Mouse (Mus musculus) hindbrain, embryonic 15.5 days (tissue): Measurements from ENCODE around the gene Sort1. TPM values are rescaled to one million over a fixed set of nuclear protein-coding genes. Genes with fewer than 3 reads are reported as not detected.
"Not testable (repeated sequence)": the region's sequence is repeated elsewhere in the genome, so short reads cannot be mapped to it uniquely, and the experiment has no call there.

ENCODE experiments used
- ATAC-seq: fragments of 200-750 bp; cut with Nextera tagmentation; 2 replicates; pipeline ENCODE4 v1.8.0; 2017; ENCODE audit warnings: low read depth, moderate number of reproducible peaks, moderate TSS enrichment; ENCODE audit not compliant: low FRiP score
- H3K27ac ChIP-seq: fragments of 300-500 bp; sonication (generic); replicated peaks from 2 replicates; pipeline ENCODE4 v1.5.1; 2015; ENCODE audit warnings: mild to moderate bottlenecking, inconsistent platforms
- H3K27me3 ChIP-seq: fragments of 300-500 bp; sonication (generic); 2 replicates; pipeline ENCODE4 v1.6.1; 2015; ENCODE audit warnings: control low read depth, inconsistent platforms
- H3K36me3 ChIP-seq: fragments of 300-500 bp; sonication (generic); 2 replicates; pipeline ENCODE4 v1.6.1; 2015; ENCODE audit warnings: control low read depth, inconsistent platforms
- H3K4me1 ChIP-seq: fragments of 300-500 bp; sonication (generic); replicated peaks from 2 replicates; pipeline ENCODE4 v1.6.1; 2015; ENCODE audit warnings: control low read depth, inconsistent platforms
- H3K4me2 ChIP-seq: fragments of 300-500 bp; sonication (generic); 2 replicates; pipeline ENCODE4 v1.6.1; 2015; ENCODE audit warnings: moderate library complexity, mild to moderate bottlenecking, inconsistent platforms
- H3K4me3 ChIP-seq: fragments of 300-500 bp; sonication (generic); 2 replicates; pipeline ENCODE4 v1.5.1; 2015; ENCODE audit warnings: mild to moderate bottlenecking, inconsistent platforms
- H3K9ac ChIP-seq: fragments of 300-500 bp; sonication (generic); 2 replicates; pipeline ENCODE4 v1.6.1; 2015; ENCODE audit warnings: inconsistent platforms
- H3K9me3 ChIP-seq: fragments of 300-500 bp; sonication (generic); 2 replicates; pipeline ENCODE4 v1.6.1; 2016; ENCODE audit warnings: control low read depth, inconsistent platforms
- WGBS: fragments of 180-500 bp; shearing (Covaris S2); methylation state at CpG from one replicate; pipeline ENCODE4 v1.1.7; 2015; 5-methylcytosine and 5-hydroxymethylcytosine counted together
- polyA plus RNA-seq: library from polyadenylated mRNA; unstranded; fragments of >200 nt; fragmentation: Nextera tagmentation; extraction: Ambion mirVana; gene quantifications from 2 replicates; pipeline ENCODE4 v1.2.1, GENCODE M21; 2015

Gene Sort1
- 18.8 and 20.8 TPM in 2 replicates for polyA plus RNA-seq

DNA sequence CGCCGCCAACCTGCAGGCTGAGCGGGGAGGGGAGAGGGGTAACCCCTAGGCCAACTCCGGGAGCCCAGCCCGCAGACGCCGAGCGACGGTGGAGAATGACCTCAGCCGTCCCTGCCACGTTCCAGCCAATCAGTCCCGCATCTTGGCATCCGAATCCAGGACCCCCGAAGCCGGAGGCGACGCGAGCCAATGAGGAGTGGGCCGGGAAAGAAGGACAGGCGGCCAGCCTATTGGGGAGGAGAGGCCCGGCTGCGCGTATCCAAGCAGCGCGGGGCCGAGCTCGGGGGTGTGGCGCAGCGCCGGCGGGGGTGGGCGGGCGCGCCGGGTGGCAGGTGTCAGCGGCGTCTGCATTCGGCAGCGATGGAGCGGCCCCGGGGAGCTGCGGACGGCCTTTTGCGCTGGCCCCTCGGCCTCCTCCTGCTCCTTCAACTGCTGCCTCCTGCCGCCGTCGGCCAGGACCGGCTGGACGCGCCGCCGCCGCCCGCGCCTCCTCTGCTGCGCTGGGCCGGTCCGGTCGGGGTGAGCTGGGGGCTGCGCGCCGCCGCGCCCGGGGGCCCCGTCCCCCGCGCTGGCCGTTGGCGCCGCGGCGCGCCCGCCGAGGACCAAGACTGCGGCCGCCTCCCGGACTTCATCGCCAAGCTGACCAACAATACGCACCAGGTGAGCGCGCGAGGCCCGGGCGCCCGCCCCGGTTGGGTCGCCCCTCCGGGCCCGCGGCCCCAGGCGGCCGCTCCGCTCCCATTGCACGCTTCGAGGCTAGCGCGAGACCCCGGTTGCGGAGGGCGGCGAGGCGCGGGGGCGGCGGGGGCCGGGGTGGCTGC, at the start of gene Sort1:
Gene Sort1 (plus strand): TSS at position 302 of the 821 bp plus-strand sequence.
- WGBS, result under 1% methylated on average over 87 of the region's 109 CpGs
- Histone ChIP-seq H3K4me3 (peak within 1 kb of the TSS; percentile 96), H3K4me2 (peak within 1 kb of the TSS; percentile 74), H3K9me3 (no peaks in the 10 kb centered on the region), H3K9ac (peak within 1 kb of the TSS; percentile 95), H3K4me1 (peaks cover 54% of the 10 kb centered on the region), H3K27ac (peak within 1 kb of the TSS; percentile 86), H3K36me3 (no peaks in the 10 kb centered on the region), H3K27me3 (no peaks in the 10 kb centered on the region)
- peak; percentile 99 for ATAC-seq

DNA sequence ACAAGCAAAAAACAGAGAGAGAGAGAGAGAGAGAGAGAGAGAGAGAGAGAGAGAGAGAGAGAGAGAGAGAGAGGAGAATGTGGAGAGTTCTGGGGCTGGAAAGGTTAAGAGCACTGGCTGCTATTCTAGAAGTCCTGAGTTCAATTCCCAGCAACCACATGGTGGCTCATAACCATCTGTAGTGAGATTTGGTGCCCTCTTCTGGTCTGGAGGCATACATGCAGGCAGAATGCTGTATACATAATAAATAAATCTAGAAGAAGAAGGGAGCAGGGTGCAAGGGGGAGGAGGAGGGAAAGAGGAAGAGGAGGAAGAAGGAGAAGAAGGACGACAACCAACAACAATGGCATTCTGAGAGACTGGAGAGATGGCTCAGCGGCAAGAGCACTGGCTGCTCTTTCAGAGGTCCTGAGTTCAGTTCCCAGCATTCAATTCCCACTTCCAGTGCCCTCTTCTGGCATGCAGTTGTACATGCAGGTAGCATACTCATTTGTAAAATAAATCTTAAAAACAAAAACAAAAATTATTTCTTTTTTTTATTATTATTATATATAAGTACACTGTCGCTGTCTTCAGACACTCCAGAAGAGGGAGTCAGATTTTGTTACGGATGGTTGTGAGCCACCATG, 46.3 kb upstream of the Sort1 start:
- not testable (repeated sequence) for H3K27me3 ChIP-seq, H3K4me3 ChIP-seq, H3K9me3 ChIP-seq, H3K36me3 ChIP-seq, ATAC-seq, H3K4me1 ChIP-seq, H3K27ac ChIP-seq, H3K9ac ChIP-seq, H3K4me2 ChIP-seq
- 84% methylated on average over 4 of the region's 4 CpGs for WGBS

DNA sequence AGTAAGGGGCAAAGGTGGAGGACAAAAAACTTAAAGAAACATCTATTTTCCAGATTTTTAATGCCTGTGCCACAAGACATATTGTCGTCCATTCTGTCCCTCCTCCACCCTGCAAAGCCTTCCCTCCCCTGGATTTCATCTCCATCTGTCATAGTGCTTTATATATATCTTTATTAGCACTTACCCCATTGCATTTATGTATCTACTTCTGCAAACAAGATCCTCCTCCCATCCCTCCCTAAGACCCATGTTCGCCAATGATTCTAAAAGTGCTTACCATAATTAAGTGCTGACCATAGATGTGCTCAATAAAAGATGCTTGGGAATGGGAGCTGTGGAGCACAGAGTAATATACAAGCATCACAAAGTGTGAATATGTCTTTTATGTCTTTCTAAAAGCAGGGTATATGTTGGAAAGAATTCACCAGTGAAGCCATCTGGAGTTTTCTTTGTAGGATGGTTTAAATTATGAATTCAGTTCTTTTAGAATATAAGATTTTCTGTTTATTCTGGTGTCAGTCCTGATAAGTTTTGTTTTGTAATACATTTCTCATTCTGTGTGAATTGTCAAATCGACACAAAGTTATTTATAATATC, 42.5 kb upstream of the Sort1 start:
- Histone ChIP-seq H3K9me3 (no peaks in the 10 kb centered on the region), H3K4me3 (no peak overlapping the region), H3K9ac (no peak overlapping the region), H3K27me3 (no peaks in the 10 kb centered on the region), H3K4me2 (no peak overlapping the region), H3K27ac (no peak overlapping the region), H3K4me1 (no peaks in the 10 kb centered on the region), H3K36me3 (no peaks in the 10 kb centered on the region)
- ATAC-seq, result no peak
- WGBS, result 94% methylated on average over 3 of the region's 3 CpGs

DNA sequence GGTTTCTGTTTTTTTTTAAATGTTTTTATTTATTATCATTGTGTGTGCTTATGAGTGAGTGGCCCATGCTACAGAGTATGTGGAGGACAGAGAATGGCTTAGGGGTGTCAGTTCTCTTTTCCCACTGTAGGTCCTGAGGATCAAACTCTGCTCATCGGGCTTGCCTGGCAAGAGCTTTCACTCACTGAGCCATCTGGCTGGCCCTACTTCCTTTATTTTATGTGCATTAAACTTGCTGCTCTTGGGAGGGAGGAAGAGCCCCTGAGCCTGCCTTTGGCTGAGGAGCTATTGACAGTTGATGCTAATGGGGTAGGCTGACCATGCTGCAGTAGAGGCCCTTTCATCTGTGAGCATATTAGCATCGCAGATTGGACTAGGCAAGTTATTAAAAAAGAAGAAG, 37.0 kb upstream of the Sort1 start:
- no peak overlapping the region for H3K9ac ChIP-seq
- 90% methylated on average over 2 of the region's 2 CpGs for WGBS
- no peaks in the 10 kb centered on the region for H3K36me3 ChIP-seq
- H3K4me2 ChIP-seq, result no peak overlapping the region
- no peaks in the 10 kb centered on the region for H3K4me1 ChIP-seq
- H3K4me3 ChIP-seq, result no peak overlapping the region
- H3K27me3 ChIP-seq, result no peaks in the 10 kb centered on the region
- no peaks in the 10 kb centered on the region for H3K9me3 ChIP-seq
- no peak overlapping the region for H3K27ac ChIP-seq
- no peak for ATAC-seq

DNA sequence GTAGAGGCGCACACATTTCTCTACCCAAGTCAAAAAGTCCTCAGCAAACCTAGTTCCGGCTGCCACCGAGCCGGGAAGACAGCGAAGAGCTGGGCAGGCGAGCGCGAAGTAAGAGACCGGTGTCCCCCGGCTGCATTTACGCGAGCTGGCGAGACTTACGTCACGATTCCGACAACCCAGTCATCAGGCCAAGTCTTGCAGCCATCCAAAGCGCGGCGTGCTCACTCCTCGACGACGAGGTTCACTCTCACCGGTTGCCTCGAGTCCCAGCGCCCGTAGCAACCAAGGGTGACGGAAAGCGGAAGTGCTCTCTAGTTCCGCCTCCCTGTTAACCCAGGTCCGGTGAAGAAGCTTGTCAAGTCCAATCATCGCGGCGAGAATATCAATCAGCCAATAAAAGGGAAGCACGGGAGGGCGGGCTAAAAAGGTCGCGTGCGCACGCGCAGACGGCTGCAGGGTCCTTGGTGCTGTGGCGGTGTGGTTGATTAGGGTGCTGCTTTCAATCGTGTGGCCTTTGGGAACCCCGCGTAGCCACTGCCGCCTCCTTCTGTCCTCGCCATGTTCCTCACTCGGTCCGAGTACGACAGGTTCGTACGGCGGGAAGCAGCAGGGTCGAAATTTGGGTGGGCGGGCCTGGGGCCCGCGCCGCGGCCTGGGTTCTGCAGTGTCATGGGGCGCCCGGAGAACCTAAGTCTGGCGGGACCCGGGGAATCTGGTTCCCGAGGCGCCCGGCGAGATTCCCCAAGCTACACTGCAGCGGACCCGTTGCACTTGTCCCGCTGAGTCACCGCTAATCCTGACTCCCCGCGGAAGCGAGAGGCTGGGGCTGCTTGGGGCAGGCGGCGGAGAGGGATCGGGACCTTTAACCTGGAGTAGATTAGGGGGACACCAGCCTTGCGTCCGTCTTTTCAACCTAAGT, 26.9 kb upstream of the Sort1 start, which contains the start of gene Psma5:
Gene Psma5 (plus strand): TSS at position 208 of the 919 bp plus-strand sequence.
- Histone ChIP-seq H3K4me1 (peaks cover 23% of the 10 kb centered on the region), H3K36me3 (peaks cover 2% of the 10 kb centered on the region; the same call in 1 of the 2 replicates), H3K27me3 (no peaks in the 10 kb centered on the region), H3K4me3 (peak within 1 kb of the TSS; percentile 100), H3K9ac (peak within 1 kb of the TSS; percentile 88), H3K9me3 (no peaks in the 10 kb centered on the region), H3K27ac (peak within 1 kb of the TSS; percentile 56), H3K4me2 (peak within 1 kb of the TSS; percentile 91)
- ATAC-seq, result peak; percentile 99
- under 1% methylated on average over 79 of the region's 79 CpGs for WGBS

DNA sequence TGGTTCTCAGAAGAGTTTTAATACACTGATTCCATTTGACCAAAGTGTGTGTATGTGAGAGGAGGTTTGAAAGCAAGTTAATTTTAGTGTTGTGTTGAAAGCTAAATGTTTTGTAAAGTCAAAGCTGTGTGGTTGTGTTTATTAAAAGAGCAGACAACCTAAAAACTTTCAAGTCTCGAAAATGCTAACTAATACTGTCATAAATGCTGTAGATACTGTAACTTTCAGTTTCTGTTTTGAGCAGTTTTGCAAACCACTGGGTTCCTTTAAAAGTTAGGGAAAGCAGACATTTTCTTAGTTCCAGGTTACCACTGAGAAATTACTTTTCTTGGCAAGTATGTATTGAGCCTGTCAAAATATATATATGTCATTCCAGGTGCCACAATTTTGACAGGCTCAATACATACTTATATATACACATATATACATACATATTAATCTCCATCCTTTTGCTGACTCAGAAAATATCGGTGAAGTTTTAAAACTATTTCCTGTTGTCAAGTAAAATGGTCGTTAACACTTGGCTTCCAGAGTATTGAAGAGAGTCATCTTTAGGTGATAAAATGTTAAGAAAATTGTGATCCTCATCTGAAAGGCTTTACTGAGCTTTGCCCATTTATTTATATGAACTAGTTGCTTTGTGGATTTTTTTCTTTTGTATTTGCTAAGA, 25.9 kb upstream of the Sort1 start:
- Histone ChIP-seq H3K4me1 (peaks cover 23% of the 10 kb centered on the region), H3K36me3 (peaks cover 9% of the 10 kb centered on the region), H3K9me3 (no peaks in the 10 kb centered on the region), H3K9ac (peak overlapping the region; percentile 88), H3K4me2 (peak overlapping the region; percentile 91), H3K27ac (no peak overlapping the region), H3K4me3 (peak overlapping the region; percentile 100), H3K27me3 (no peaks in the 10 kb centered on the region)
- ATAC-seq, result no peak
- WGBS, result 77% methylated on average over 3 of the region's 3 CpGs

DNA sequence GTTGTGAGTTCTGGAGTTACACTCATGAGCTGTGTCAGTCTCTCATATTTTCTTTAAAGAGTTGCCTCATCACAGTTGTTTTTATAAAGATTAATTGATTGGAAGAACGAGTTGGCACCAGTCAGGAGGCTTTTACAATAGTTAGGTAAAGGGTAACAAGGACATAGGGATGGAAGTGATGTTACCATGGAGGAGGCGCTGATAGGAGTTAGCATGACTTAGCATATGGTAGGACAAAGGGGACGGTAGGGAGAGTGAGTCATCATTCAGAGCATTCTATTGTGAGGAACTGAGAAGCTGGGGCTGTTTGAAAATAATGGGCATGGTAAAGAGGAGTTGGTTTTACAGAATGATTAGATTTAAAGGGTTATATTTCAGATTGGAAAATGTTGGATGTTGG, 24.6 kb upstream of the Sort1 start:
- Histone ChIP-seq H3K4me1 (peaks cover 23% of the 10 kb centered on the region), H3K36me3 (peaks cover 16% of the 10 kb centered on the region), H3K27ac (no peak overlapping the region), H3K4me3 (no peak overlapping the region), H3K27me3 (no peaks in the 10 kb centered on the region), H3K9ac (no peak overlapping the region), H3K9me3 (no peaks in the 10 kb centered on the region), H3K4me2 (no peak overlapping the region)
- no peak for ATAC-seq
- WGBS, result 52% methylated on average over 3 of the region's 3 CpGs

DNA sequence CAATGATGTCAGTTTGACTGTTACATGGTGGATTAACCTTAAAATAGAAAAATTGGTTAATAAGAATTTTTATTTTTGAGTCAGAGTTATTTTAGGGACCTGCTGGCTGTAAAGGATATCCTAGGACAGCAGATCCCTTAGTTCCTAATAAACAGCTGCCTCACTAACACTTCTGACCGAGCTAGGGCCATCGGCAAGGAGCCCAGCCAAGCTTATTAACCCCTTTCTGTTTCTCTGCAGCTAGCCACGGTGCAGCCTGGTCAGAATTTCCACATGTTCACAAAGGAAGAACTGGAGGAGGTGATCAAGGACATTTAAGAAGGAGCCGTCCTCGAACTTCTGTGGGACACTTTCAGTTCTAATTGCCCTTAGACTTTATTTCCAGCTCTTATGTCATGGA, 4.4 kb upstream of the Sort1 start:
- H3K4me3 ChIP-seq, H3K9ac ChIP-seq, H3K4me2 ChIP-seq, H3K27ac ChIP-seq, H3K4me1 ChIP-seq, H3K27me3 ChIP-seq, H3K9me3 ChIP-seq, ATAC-seq: not testable (repeated sequence)
- 77% methylated on average over 5 of the region's 5 CpGs for WGBS
- peaks cover 27% of the 10 kb centered on the region for H3K36me3 ChIP-seq

DNA sequence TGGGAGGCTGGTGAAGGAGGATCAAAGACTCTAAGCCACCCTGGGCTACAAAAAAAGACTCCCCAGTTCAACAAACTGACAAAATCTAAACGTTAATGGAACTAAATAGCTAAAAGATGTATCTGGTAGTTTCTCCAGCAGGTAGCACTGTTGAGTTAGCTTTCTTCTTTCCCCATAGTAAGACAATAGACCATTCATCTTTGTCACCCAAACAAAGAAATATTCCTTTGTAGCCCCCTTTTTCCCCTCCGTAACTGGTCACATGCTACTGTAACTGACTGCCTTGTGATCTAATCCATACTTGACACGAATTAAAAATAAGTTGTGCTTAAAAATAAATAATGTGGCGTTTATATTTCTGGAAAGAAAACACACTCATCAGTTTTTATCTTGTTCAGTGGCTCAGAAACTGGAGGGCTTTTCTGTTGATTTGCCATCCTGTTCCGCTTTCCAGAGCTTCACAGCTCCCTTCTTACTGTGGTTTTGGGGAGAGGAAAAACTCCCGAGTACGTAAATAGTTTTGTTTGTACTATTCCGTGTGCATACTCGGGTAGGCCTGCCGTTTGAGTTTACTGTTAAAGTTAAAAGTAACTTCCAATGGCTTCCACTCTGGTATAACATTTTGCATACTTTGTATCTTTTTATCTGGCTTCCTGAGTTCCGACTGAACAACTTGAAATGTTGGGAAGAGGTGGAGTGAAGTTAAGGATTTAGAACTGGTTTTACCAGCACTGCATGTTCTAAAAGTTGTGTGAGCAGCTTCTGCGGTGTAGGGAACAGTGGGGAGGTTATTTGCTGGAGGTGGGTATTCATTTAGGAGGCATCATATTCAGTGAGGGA, 1.3 kb upstream of the Sort1 start:
- 20% methylated on average over 12 of the region's 12 CpGs for WGBS
- Histone ChIP-seq H3K4me1 (peaks cover 40% of the 10 kb centered on the region), H3K36me3 (peaks cover 7% of the 10 kb centered on the region), H3K4me2 (peak overlapping the region; percentile 74), H3K27me3 (no peaks in the 10 kb centered on the region), H3K9me3 (no peaks in the 10 kb centered on the region), H3K9ac (peak overlapping the region; percentile 95), H3K4me3 (peak overlapping the region; percentile 96), H3K27ac (peak overlapping the region; percentile 83)
- no peak for ATAC-seq

DNA sequence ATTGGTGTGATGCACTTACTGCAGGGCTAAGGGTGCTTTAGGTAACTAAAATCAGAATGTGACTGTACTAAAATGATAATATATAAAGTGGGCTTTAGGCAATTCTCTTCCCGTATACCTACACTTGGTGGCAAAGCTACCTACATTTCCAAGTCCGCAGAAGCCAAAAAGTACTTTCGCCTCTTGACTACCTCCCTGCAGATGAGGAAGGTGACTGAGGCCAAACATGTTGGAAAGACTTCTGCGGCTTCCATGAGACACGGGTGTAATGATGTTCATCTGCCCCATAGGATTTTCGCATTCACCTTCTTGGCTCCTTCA, 681 bp upstream of the Sort1 start:
- 0 out of 2 replicates have a peak, but pooled peaks cover 4% of the 10 kb centered on the region for H3K36me3 ChIP-seq
- peak overlapping the region; percentile 74 for H3K4me2 ChIP-seq
- no peak for ATAC-seq
- WGBS, result 9% methylated on average over 6 of the region's 6 CpGs
- H3K4me3 ChIP-seq, result peak overlapping the region; percentile 96
- H3K9me3 ChIP-seq, result no peaks in the 10 kb centered on the region
- peak overlapping the region; percentile 95 for H3K9ac ChIP-seq
- H3K4me1 ChIP-seq, result peaks cover 46% of the 10 kb centered on the region
- H3K27me3 ChIP-seq, result no peaks in the 10 kb centered on the region
- H3K27ac ChIP-seq, result peak overlapping the region; percentile 83
